Mouse (Mus musculus) forebrain, embryonic 10.5 days (tissue): ENCODE measurements around the gene Hsd17b11. TPM values are rescaled to one million over a fixed set of nuclear protein-coding genes. Genes with fewer than 3 reads are reported as not detected.
"Not testable (repeated sequence)": the region's sequence is repeated elsewhere in the genome, so short reads cannot be mapped to it uniquely, and the experiment has no call there.

ENCODE experiments used
- DNase-seq: peaks from one replicate; pipeline ENCODE4 v3.0.0-alpha.2; 2017; ENCODE audit warnings: low spot score; ENCODE audit errors: extremely low spot score
- H3K27ac ChIP-seq: fragments of 300-500 bp; sonication (generic); 2 replicates; pipeline ENCODE4 v1.5.1; 2016; ENCODE audit warnings: mild to moderate bottlenecking
- H3K27me3 ChIP-seq: fragments of 300-500 bp; sonication (generic); 2 replicates; pipeline ENCODE4 v1.6.1; 2016; ENCODE audit warnings: mild to moderate bottlenecking; ENCODE audit not compliant: poor library complexity, severe bottlenecking
- H3K36me3 ChIP-seq: fragments of 300-500 bp; sonication (generic); replicated peaks from 2 replicates; pipeline ENCODE4 v1.6.1; 2016; ENCODE audit warnings: mild to moderate bottlenecking, moderate library complexity
- H3K4me1 ChIP-seq: fragments of 300-500 bp; sonication (generic); 2 replicates; pipeline ENCODE4 v1.6.1; 2016
- H3K4me3 ChIP-seq: fragments of 300-500 bp; sonication (generic); 2 replicates; pipeline ENCODE4 v1.5.1; 2016; ENCODE audit warnings: mild to moderate bottlenecking, moderate library complexity
- H3K9me3 ChIP-seq: fragments of 300-500 bp; sonication (generic); 2 replicates; pipeline ENCODE4 v1.6.1; 2016; ENCODE audit warnings: mild to moderate bottlenecking, moderate library complexity
- WGBS: fragments of 180-500 bp; shearing (Covaris S2); methylation state at CpG from one replicate; pipeline ENCODE4 v1.1.7; 2016; 5-methylcytosine and 5-hydroxymethylcytosine counted together
- microRNA-seq: library from miRNA; unstranded; fragments of <30 nt; microRNA quantifications from one replicate; pipeline ENCODE4, GENCODE M21; 2017
- polyA plus RNA-seq: library from polyadenylated mRNA; unstranded; fragments of >200 nt; fragmentation: Nextera tagmentation; extraction: Ambion mirVana; gene quantifications from 2 replicates; pipeline ENCODE4 v1.2.1, GENCODE M21; 2016

Hsd17b11 gene
- polyA plus RNA-seq, 1 experiment from 2014 or later, result 1.6 TPM

GRCm38 (mm10) chr5:103954638-103955037, 67.1 kb downstream of the Hsd17b11 start:
- H3K9me3 ChIP-seq, result 0 out of 2 replicates have a peak, but pooled peaks cover 2% of the 10 kb centered on the region
- WGBS, result 82% methylated on average over 5 of the region's 5 CpGs
- no peak for DNase-seq
- no peak overlapping the region for H3K27ac ChIP-seq
- no peak overlapping the region for H3K4me3 ChIP-seq
- no peaks in the 10 kb centered on the region for H3K36me3 ChIP-seq
- no peaks in the 10 kb centered on the region for H3K4me1 ChIP-seq
- no peaks in the 10 kb centered on the region for H3K27me3 ChIP-seq

GRCm38 (mm10) chr5:103953135-103954083, 68.3 kb downstream of the Hsd17b11 start:
- Histone ChIP-seq H3K4me1 (no peaks in the 10 kb centered on the region), H3K27ac (no peak overlapping the region), H3K36me3 (no peaks in the 10 kb centered on the region), H3K4me3 (no peak overlapping the region), H3K9me3 (peaks cover 2% of the 10 kb centered on the region; the same call in 1 of the 2 replicates), H3K27me3 (no peaks in the 10 kb centered on the region)
- no peak for DNase-seq
- 89% methylated on average over 10 of the region's 10 CpGs for WGBS

GRCm38 (mm10) chr5:103950138-103950537, 71.6 kb downstream of the Hsd17b11 start:
- not testable (repeated sequence) for H3K27me3 ChIP-seq, H3K4me3 ChIP-seq, H3K27ac ChIP-seq, DNase-seq, H3K9me3 ChIP-seq, H3K4me1 ChIP-seq, H3K36me3 ChIP-seq
- 93% methylated on average over 15 of the region's 15 CpGs for WGBS

GRCm38 (mm10) chr5:103943183-103943582, 78.5 kb downstream of the Hsd17b11 start:
- H3K9me3 ChIP-seq, result no peaks in the 10 kb centered on the region
- peaks cover 41% of the 10 kb centered on the region for H3K4me1 ChIP-seq
- 44% methylated on average over 6 of the region's 6 CpGs for WGBS
- H3K27me3 ChIP-seq, result peaks cover 44% of the 10 kb centered on the region
- DNase-seq, result no peak
- H3K36me3 ChIP-seq, result no peaks in the 10 kb centered on the region
- no peak overlapping the region for H3K27ac ChIP-seq
- no peak overlapping the region for H3K4me3 ChIP-seq

- DNase-seq, result no peak
- Histone ChIP-seq H3K9me3 (no peaks in the 10 kb centered on the region), H3K4me1 (peaks cover 57% of the 10 kb centered on the region), H3K4me3 (no peak overlapping the region), H3K27me3 (peaks cover 71% of the 10 kb centered on the region), H3K27ac (no peak overlapping the region), H3K36me3 (no peaks in the 10 kb centered on the region)
- 79% methylated on average over 1 of the region's 1 CpGs for WGBS
Observed at GRCm38 (mm10) chr5:103939856-103940255, 81.9 kb downstream of the Hsd17b11 start.

Small RNA genes within 50 kb of the gene (microRNA-seq; reads per million reads assigned to microRNA genes)
- gene Mir5619, result 5.7 reads per million, percentile 15 among the genes with 10 or more reads in this experiment

Other genes with a start within 250 kb of the Hsd17b11 start
- gene Klhl8, start 110.7 kb downstream of the Hsd17b11 start, polyA plus RNA-seq, result 8.7 and 9.9 TPM in 2 replicates
- gene Hsd17b13, start 44.5 kb downstream of the Hsd17b11 start, polyA plus RNA-seq, result not detected in 2 replicates
- gene Nudt9, start 24.4 kb upstream of the Hsd17b11 start, polyA plus RNA-seq, result 67.9 TPM in 2 replicates
- 0.31 TPM in 1 of 2 replicates, not detected in the other for gene Gm17660, start 55.7 kb upstream of the Hsd17b11 start, polyA plus RNA-seq
- 13.3 and 13.4 TPM in 2 replicates for gene Sparcl1, start 91.8 kb upstream of the Hsd17b11 start, polyA plus RNA-seq
- not detected in 2 replicates for gene Dspp, start 148.8 kb upstream of the Hsd17b11 start, polyA plus RNA-seq
- gene Dmp1, start 180.7 kb upstream of the Hsd17b11 start, polyA plus RNA-seq, result 0.17 and 0.26 TPM in 2 replicates